Mouse (Mus musculus): ENCODE data around the gene Pcsk6.

DNA sequence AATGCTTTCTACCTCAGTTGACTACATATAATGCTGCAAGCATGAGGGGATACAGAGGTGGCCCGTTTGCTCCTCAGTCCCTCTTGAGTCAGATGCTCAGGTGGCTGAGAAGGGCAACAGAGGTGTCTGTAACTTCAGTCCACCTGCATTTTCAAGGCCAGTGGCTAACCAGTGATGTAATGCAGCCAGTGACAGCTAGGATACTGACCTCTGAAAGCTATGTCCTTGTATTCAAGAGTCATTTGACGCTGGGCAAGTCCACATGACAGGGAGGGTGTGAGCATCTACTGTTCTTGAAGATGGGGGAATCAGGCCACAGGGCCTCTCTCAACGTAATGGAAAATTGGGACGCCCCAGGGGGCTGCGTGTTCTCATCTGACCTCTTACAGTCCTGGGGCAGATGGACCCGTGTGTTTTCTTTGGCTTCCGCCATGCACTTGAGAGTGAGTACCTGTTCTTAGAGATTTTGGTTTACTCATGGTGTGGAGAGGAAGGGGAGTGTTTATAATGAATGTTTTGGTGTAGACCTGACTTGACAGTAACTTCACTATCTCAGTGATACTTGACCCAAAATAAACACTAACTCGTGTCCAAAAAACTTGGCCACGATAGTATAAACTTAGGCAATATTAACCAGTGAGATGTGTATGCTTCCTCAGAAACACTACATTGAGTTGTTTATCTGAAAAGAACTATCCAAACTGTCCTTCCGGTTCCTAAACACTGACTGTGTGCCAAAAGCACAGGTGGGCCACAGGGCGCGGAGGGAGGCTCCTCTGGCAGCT, 48.0 kb downstream of the Pcsk6 start:
- TF ChIP-seq CTCF (IDR thresholded peaks at IDR 0.05; ENCODE audit: borderline replicate concordance, extremely low read depth, insufficient read depth, insufficient read length) (no peak), POLR2A (IDR thresholded peaks at IDR 0.05; ENCODE audit: borderline replicate concordance, extremely low read depth, insufficient read depth, insufficient read length, poor library complexity, severe bottlenecking) (no peak)

All from brain, embryonic 14.5 days (tissue).